Mouse (Mus musculus) liver, embryonic 14.5 days (tissue): Measurements from ENCODE around the gene Irx4. TPM values are rescaled to one million over a fixed set of nuclear protein-coding genes. Genes with fewer than 3 reads are reported as not detected.

Experiments used
- ATAC-seq: fragments of 200-750 bp; cut with Nextera tagmentation; 2 replicates; pipeline ENCODE4 v1.8.0; 2017; ENCODE audit warnings: moderate number of reproducible peaks, mild to moderate bottlenecking, moderate library complexity; ENCODE audit not compliant: insufficient read depth
- DNase-seq, 3 experiments: peaks; one replicate each; pipeline ENCODE4 v3.0.0-alpha.2; 2012 to 2013; ENCODE audit warnings: low read depth in 3 of 3, low spot score in 3 of 3
- H3K27ac ChIP-seq: fragments of 300-500 bp; sonication (generic); 2 replicates; pipeline ENCODE4 v1.5.1; 2014; ENCODE audit warnings: moderate library complexity, mild to moderate bottlenecking, control low read depth, inconsistent platforms
- H3K27me3 ChIP-seq: fragments of 300-500 bp; sonication (generic); 2 replicates; pipeline ENCODE4 v1.6.1; 2014; ENCODE audit warnings: mild to moderate bottlenecking, low read length, moderate library complexity; ENCODE audit not compliant: control insufficient read depth, insufficient read depth
- H3K36me3 ChIP-seq: fragments of 300-500 bp; sonication (generic); replicated peaks from 2 replicates; pipeline ENCODE4 v1.6.1; 2014; ENCODE audit warnings: low read depth; ENCODE audit not compliant: control insufficient read depth, insufficient read depth
- H3K4me1 ChIP-seq, 2 experiments: fragments of 200-500 bp in 1 of 2; fragments of 300-500 bp in 1 of 2; sonication (generic) in 1 of 2; replicated peaks; 2 replicates each; pipeline ENCODE4 v1.6.1; 2012 to 2014; ENCODE audit warnings: antibody characterized with exemption in 1 of 2, inconsistent platforms in 1 of 2, low read length in 1 of 2; ENCODE audit not compliant: control insufficient read depth in 2 of 2, insufficient read depth in 2 of 2
- H3K4me2 ChIP-seq: fragments of 300-500 bp; sonication (generic); 2 replicates; pipeline ENCODE4 v1.6.1; 2014; ENCODE audit warnings: low read depth, mild to moderate bottlenecking, control low read depth, moderate library complexity
- H3K4me3 ChIP-seq, 2 experiments: fragments of 200-500 bp in 1 of 2; fragments of 300-500 bp in 1 of 2; sonication (generic) in 1 of 2; 2 replicates each; pipeline ENCODE4 v1.5.1; 2012 to 2014; ENCODE audit warnings: low read depth in 2 of 2, low read length in 2 of 2, mild to moderate bottlenecking in 2 of 2, control low read depth in 1 of 2, inconsistent platforms in 1 of 2, moderate library complexity in 1 of 2; ENCODE audit not compliant: insufficient read depth in 1 of 2
- H3K9ac ChIP-seq: fragments of 300-500 bp; sonication (generic); replicated peaks from 2 replicates; pipeline ENCODE4 v1.6.1; 2014; ENCODE audit warnings: mild to moderate bottlenecking, control low read depth, moderate library complexity
- H3K9me3 ChIP-seq: fragments of 300-500 bp; sonication (generic); 2 replicates; pipeline ENCODE4 v1.6.1; 2016; ENCODE audit warnings: low read length, mixed read lengths; ENCODE audit not compliant: control insufficient read depth
- CTCF ChIP-seq: IDR thresholded peaks from 2 replicates; pipeline ENCODE4 v1.5.1; 2016; ENCODE audit warnings: antibody characterized with exemption, low read depth, control low read depth
- EP300 ChIP-seq: IDR thresholded peaks from 2 replicates; pipeline ENCODE4 v1.6.1; 2016; ENCODE audit warnings: antibody characterized with exemption, low read depth
- WGBS: fragments of 180-500 bp; shearing (Covaris S2); extraction: QIAGEN DNeasy Blood & Tissue Kit; methylation state at CpG from one replicate; pipeline ENCODE4 v1.1.7; 2014; ENCODE audit not compliant: insufficient replicate concordance; 5-methylcytosine and 5-hydroxymethylcytosine counted together
- polyA plus RNA-seq, 2 experiments: library from polyadenylated mRNA; depleted of rRNA in 1 of 2; stranded (reverse) in 1 of 2; unstranded in 1 of 2; fragments of >200 nt; fragmentation: Nextera tagmentation in 1 of 2; extraction: Ambion mirVana in 1 of 2; gene quantifications; 2 replicates each; pipeline versions ENCODE4 v1.2.1 to v1.2.3; 2012 to 2014

Gene Irx4
- polyA plus RNA-seq, 2 experiments: not detected

GRCm38 (mm10) chr13:73273536-73273935 is 13.3 kb downstream of the Irx4 start:
- no peak for DNase-seq
- H3K4me2 ChIP-seq: no peak overlapping the region
- WGBS: 10% methylated on average over 1 of the region's 1 CpGs

GRCm38 (mm10) chr13:73277361-73277760 is 17.1 kb downstream of the Irx4 start:
- H3K27ac ChIP-seq: no peak overlapping the region
- no peak for DNase-seq
- no peak overlapping the region for H3K9ac ChIP-seq
- no peaks in the 10 kb centered on the region for H3K4me1 ChIP-seq
- H3K9me3 ChIP-seq: no peaks in the 10 kb centered on the region
- no peak overlapping the region for H3K4me3 ChIP-seq
- ATAC-seq: no peak
- no peak overlapping the region for H3K4me2 ChIP-seq
- no peaks in the 10 kb centered on the region for H3K36me3 ChIP-seq
- WGBS: 48% methylated on average over 6 of the region's 6 CpGs
- TF ChIP-seq EP300: no peak
- no peak for TF ChIP-seq CTCF
- H3K27me3 ChIP-seq: peaks cover 20% of the 10 kb centered on the region

More at GRCm38 (mm10) chr13:73273536-73273935, 13.3 kb downstream of the Irx4 start:
- TF ChIP-seq EP300 (no peak), CTCF (no peak)
- no peak overlapping the region for H3K9ac ChIP-seq
- ATAC-seq: no peak
- no peak overlapping the region for H3K27ac ChIP-seq
- no peak overlapping the region for H3K4me3 ChIP-seq
- no peaks in the 10 kb centered on the region for H3K4me1 ChIP-seq
- peaks cover 58% of the 10 kb centered on the region for H3K27me3 ChIP-seq
- no peaks in the 10 kb centered on the region for H3K9me3 ChIP-seq
- H3K36me3 ChIP-seq: no peaks in the 10 kb centered on the region

- Histone ChIP-seq H3K4me2 (no peak overlapping the region), H3K4me3 (no peak overlapping the region), H3K4me1 (no peaks in the 10 kb centered on the region), H3K36me3 (no peaks in the 10 kb centered on the region), H3K9ac (no peak overlapping the region), H3K9me3 (no peaks in the 10 kb centered on the region), H3K27me3 (peaks cover 15% of the 10 kb centered on the region), H3K27ac (no peak overlapping the region)
- DNase-seq (no peak), ATAC-seq (no peak)
- TF ChIP-seq EP300 (no peak), CTCF (no peak)
- WGBS: 14% methylated on average over 1 of the region's 1 CpGs
These were observed 17.5 kb downstream of the Irx4 start for GRCm38 (mm10) chr13:73277797-73278196.

- Histone ChIP-seq H3K4me3 (no peak overlapping the region), H3K4me2 (no peak overlapping the region)
- TF ChIP-seq EP300 (no peak), CTCF (no peak)
These were observed 18.9 kb downstream of the Irx4 start for GRCm38 (mm10) chr13:73279196-73279595.

GRCm38 (mm10) chr13:73282407-73282806 is 22.1 kb downstream of the Irx4 start:
- TF ChIP-seq CTCF (no peak), EP300 (no peak)
- no peak for ATAC-seq
- Histone ChIP-seq H3K4me1 (no peaks in the 10 kb centered on the region), H3K4me3 (no peak overlapping the region), H3K36me3 (no peaks in the 10 kb centered on the region), H3K27me3 (no peaks in the 10 kb centered on the region), H3K27ac (no peak overlapping the region), H3K9me3 (no peaks in the 10 kb centered on the region), H3K4me2 (no peak overlapping the region), H3K9ac (no peak overlapping the region)
- DNase-seq: no peak
- WGBS: 43% methylated on average over 2 of the region's 2 CpGs

More at GRCm38 (mm10) chr13:73279196-73279595, 18.9 kb downstream of the Irx4 start:
- H3K36me3 ChIP-seq: no peaks in the 10 kb centered on the region
- H3K27me3 ChIP-seq: peaks cover 1% of the 10 kb centered on the region
- H3K27ac ChIP-seq: no peak overlapping the region
- WGBS: 42% methylated on average over 1 of the region's 1 CpGs
- no peaks in the 10 kb centered on the region for H3K9me3 ChIP-seq
- DNase-seq: no peak
- no peak overlapping the region for H3K9ac ChIP-seq
- H3K4me1 ChIP-seq: no peaks in the 10 kb centered on the region
- ATAC-seq: no peak
